Mouse (Mus musculus) kidney, postnatal 4 days (tissue): ENCODE measurements at regions not wholly inside any gene's neighbourhood (a gene's known extent, or its start where the extent isn't known, plus 50 kb on each side); places are given as distances from the start of the nearest gene placed in this dataset.
"Not testable (repeated sequence)": the region's sequence is repeated elsewhere in the genome, so short reads cannot be mapped to it uniquely, and the experiment has no call there.

Source experiments
- DNase-seq, 2 experiments: peaks; one replicate each; pipeline ENCODE4 v3.0.0; 2021; ENCODE audit warnings: mixed read lengths in 2 of 2

DNA sequence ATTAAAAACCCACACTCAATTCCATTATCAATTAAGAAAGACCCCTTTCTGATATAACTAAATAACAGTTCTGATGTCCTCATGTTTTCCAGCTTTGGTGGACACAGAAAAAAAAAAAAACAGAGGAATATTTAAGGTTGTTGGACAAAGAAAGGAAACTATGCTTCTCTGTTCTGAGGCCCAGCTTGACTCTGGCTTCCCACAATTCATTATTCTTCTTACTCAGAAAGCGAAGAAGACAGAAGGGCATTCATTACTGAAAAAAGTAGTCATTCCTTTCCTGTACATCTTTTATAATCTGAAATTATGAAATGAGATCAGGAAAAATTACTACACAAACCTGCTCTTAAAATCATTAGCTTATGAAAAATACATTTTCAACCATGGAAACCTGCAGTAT, 263.2 kb upstream of the 1700008P02Rik start:
- no peak for DNase-seq

DNA sequence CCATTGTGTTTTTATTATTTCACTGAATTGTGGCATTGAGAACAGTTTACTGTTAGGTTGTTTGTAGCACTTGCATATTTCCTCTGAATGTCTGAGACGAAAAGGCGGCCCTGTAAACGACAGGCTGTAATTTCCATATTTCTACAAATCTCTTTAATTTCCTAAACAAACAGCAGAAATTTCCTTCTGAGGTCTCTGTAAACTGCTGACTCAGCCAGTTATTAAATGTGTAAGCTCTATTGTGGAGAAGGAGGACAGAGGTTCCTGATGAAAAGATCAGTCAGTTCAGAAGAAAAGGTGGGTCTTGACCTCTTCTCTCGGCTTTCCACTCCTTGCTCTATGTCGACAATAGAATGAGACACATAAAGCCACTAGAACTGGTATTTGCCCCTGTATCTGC, 256.0 kb upstream of the 1700008P02Rik start:
- DNase-seq: no peak

DNA sequence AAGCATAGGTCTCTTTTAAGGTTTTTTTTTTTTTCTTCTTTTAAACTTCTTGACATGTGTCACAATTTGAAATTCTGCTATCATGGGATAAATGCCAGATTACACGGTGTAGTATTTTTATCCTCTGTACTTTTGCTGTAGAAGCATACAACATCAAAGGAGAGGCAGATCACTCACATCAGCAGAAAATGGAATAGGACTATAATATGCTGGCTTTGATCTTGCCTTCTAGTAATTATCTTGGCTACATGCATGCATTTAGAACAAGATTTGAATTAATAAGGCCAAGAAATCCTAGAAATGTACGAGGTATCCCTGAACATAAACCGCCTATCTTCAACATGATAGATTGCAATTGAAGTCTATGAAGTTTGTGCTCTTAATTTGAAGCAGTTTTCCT, 251.9 kb upstream of the 1700008P02Rik start:
- DNase-seq: no peak

DNA sequence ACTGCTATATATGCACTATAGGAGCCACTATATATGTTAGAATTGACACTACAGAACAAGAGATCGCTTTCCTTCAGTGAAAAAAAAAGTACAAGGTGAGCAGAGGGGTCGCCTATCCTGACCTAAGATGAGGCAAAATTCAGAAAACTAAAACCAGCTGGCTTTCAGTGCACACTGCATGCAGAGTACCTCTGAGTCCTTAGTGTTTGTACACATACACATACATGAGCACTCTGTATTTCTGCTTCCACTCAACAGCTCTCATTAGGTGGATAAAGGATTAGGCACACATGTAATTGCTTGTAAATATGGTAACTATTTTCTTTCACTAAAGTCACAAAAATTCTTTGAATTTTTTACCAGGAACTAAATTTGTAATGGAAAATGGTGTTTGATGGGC, 251.5 kb upstream of the 1700008P02Rik start:
- DNase-seq: no peak

DNA sequence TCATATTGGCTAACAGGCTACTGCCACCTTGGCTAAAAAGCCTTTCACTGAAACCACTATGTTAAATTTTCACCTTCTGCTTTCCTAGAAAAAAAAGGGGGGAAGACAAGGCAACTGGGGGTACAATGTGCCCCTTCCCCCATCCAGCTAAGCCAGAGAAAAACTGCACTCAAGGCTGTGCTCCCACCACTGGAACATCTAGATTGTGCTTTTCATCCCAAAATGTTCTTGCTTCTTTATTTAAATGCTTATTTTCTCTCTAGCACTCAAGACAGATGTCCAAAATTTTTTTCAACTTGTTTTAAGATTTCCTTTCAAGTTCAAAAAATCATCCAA, 245.9 kb upstream of the 1700008P02Rik start:
- DNase-seq: no peak

DNA sequence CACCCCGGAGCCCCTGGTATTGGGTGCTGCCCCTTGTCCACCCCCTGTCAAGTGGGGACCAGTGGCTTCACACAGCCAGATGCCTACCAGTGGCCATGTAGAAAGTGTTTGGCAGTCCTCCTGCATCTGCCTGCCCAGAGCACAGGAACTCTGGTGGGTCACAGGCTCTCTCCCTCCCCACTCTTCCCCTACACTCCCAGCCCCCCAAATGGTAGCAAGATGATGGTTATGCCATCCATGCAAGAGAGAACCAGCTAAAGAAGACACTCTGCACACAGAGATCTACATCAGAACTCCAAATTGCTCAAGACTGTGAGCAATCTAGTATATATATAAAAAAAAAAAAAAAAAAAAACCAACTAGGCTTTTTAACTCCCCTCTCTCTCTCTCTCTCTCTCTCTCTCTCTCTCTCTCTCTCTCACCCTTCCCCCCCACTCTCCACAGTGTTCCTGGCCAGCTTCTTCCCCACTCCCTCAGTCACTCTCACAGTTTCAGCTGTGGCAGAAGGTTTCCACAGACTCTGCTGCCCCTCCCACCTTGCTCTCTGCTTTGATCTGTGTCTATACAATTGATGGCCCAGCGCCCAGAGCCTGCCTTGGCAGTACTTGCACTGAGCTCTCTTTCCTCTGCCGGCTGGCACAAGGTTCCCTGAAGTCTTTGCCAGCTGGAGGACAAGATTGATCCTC, 245.4 kb upstream of the 1700008P02Rik start:
- no peak for DNase-seq

DNA sequence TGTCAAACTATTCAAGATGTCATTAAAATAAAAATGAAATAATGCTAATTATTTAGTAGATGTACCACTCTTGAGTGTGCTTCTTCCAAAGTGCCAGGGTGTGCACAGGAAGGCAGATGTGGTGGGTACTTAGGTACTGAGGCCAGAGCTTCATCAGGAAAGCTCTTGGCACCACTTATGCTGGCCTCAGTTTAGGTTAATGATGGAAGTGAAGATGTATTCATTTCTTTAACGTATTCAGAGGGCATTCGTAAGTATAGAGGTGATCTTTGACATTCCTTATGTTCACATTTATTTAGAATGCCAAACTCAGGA, 239.6 kb upstream of the 1700008P02Rik start:
- DNase-seq: no peak

DNA sequence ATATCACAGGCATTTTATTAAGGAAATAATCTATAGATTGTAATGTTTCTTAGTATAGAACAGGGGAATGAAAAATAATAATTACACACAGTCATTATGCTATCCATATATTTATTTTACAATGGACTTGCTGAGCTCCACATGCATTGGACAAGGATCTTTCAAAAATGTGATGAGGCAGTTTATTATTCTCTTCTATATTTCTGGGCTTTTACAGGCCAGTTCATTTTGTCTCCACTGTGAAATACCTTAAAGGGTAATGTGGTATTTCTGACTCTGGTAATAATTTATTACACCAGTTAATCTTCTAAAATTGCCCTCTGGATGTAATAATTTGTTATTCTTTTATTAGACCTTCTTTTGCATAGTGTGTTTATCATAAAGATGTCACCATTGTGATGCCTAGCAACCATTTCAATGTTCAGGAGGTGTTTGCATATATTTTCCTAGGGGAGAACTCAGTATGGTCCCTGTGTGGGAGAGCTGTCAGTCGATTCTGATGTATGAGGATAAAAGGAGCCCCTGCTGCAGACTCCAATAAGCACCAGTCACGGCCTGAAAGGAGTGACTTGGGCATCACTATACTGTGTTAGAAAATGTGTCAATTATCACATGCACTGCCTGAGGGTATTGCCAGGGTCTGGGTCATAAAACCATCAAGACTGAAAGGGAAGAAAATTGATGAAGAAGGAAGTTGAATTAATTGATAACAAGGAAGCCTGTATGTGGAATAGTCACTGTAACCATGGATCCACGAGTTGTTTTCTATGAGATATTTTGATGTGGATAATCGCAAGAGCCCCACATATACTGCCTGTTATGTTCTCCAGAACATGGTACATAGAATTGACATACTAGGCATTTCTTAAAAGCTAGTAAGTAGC, 239.0 kb upstream of the 1700008P02Rik start:
- DNase-seq: no peak

DNA sequence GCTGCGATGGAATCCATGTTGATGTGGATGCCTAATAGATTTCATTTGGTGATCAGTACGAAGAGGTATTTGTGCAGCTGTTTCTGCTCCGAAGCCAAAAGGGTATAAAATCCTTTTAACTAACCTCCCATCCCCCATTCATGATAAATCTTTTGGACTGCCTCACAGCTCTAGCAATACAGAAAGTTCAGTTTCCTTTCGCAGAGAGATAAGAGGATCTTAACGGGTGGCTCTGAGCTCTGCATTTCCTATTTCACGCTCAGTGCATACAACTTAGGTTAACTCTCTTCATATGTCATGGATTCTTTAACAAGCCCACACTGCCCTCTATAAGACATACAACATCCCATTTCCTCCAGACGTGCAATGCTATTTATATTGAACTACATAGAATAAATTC, 199.1 kb upstream of the 1700008P02Rik start:
- no peak for DNase-seq

DNA sequence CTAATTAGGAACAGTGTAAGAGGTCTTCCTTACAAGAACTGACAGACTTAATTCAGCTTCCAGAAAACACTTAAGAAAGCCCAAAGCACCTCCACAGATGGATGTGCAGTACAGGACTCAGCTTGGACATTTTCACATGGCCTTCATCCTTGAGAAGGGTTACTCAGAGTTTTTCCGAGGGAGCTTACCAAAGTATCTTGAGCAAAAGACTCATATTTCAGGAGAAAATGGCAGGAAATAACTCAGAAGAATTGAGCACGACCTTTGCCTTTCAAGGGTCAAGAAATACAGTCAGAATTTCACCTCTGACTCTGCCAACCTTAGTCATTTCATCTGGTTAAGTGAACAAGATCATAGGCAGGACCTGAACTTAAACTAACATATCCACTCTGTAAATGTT, 192.1 kb upstream of the 1700008P02Rik start:
- no peak for DNase-seq

DNA sequence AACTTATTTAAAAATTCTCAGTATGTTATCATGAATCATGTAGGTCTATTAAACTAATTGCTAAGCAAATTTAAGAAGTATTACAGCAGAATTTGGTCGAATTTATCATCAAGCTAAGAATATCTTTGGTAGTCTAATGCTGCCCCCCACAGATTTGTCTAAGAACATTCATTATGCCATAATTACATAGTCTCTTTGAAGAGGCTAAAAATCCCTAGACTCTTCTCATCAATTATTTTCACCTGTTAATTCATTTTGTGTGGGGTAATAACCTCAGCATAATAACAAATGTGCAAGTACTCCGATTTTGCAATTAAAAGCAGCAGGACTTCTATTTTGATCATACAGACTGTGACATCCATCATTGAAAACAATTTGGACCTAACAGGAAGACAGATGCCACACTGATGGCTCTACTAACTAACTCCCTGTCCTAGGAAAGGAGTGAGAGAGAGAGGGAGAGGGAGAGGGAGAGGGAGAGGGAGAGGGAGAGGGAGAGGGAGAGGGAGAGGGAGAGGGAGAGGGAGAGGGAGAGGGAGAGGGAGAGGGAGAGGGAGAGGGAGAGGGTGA, 189.2 kb upstream of the 1700008P02Rik start:
- DNase-seq: no peak

DNA sequence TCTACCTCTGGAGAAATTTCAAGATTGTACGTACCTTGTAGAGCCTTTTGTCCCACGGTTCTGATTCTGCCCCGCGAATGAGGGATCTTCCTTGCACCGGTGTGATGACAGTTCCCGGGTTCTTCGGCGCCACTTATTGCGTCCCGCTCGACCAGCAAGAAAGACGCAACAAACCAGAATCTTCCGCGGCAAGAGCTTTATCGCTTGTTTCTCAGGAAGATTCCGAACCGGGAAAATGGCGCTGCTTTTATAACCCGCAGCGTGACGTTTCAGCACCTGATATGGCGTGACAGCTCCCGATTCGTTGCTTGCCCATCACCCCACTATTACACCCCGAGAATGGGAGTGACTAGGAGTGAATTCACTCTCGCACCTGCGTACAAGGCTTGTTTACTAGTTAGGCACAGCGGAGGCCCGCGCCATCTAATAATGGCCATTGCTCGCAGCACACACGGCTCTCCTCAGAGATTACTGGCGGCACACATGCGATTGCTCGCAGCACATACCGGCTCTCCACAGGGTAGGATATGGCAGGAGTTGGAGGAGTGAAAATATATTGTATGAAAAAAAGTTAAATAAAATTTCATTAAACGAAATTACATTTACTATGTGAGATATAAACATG, 180.0 kb upstream of the 1700008P02Rik start:
- not testable (repeated sequence) for DNase-seq

DNA sequence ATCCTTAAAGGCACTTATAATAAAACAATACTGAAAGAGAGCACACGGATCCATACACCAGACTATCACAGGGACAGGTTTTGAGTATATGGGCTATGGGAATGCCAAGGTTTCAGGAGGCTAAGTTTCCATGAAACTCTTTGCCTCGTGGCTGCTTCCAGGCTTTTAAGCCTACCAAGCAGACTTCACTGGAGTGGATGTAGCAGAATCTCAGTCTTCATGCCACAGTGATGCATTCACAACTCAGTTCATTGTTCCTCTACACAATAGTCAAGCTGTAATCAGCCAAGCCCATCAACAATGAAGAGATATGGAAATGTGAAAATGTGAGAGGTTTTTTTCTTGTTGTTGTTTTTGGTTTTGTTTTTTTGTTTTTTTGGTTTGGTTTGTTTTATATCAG, 148.3 kb upstream of the 1700008P02Rik start:
- DNase-seq: no peak

DNA sequence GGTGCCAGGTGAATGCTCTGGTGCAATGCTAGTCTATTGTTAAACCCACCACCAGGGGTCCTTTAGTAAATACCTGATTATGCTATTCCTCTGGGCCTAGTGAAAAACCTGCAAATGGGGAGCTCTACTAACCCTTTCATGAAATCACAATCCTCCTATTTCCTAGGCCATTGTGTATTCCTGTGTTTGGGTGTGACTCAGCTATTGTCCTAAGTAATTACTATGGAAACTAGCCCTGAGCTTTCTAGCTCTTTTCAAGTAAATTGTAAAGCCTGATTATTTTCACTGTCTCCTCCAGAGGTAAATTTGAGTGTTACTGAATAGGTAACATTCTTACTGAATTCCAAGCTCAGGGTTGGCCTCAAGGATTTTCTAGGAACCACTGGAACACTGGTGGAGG, 147.8 kb upstream of the 1700008P02Rik start:
- not testable (repeated sequence) for DNase-seq

DNA sequence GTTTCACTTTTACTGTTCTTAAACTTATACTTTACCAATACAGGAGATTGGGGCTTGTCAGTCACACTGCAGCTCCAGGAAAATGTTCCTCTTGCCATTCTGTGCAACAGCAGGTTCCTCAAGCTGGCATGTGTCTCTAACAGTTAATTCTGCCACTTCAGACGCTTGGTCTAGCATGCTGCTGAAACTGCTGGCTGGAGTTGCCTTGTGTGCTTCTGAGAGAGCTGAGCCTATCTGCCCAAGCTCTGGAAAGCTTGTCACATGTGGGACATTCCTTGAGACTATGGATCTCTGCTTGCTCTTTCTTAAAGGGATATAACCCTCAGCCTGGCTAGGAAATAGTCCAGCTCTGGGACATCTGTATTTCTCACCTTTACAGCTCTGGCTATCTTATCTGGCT, 138.9 kb upstream of the 1700008P02Rik start:
- DNase-seq: no peak

DNA sequence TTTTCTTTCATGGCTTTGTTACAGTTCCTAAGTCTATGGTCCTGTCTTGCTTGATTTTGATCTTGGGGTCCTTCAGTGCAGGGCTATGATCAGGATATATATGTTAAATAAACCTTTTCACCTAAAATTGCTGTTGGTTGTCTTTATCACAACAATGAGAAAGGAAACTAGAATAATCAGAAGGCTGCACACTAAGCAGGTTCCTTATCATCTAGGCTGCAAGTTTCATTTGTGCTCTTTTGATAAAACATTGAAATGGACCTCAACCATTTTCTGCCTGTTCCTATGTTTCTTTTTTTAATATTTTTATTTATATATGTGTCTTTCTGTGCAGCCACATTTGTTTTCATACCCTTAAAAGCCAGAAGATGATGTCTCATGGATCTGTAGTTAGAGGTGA, 137.3 kb upstream of the 1700008P02Rik start:
- no peak for DNase-seq

DNA sequence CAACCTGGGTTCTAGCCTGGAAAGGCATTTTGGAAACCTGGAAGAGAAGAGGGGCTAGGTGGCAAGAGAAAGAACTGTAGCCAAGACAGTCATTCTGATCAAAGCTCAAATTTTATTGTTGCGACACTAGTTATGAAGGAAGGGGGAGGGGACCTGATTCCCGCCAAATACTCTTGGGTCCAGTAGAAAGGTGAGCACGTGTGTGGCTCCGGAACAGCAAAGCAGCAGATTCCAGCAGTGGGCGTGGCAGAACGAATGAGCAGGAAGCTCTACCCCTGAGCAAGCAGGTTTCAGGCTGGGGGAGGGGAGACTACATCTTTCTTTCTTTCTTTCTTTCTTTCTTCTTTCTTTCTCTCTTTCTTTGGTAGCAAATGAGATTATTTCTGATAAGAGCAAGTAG, 130.5 kb upstream of the 1700008P02Rik start:
- not testable (repeated sequence) for DNase-seq

DNA sequence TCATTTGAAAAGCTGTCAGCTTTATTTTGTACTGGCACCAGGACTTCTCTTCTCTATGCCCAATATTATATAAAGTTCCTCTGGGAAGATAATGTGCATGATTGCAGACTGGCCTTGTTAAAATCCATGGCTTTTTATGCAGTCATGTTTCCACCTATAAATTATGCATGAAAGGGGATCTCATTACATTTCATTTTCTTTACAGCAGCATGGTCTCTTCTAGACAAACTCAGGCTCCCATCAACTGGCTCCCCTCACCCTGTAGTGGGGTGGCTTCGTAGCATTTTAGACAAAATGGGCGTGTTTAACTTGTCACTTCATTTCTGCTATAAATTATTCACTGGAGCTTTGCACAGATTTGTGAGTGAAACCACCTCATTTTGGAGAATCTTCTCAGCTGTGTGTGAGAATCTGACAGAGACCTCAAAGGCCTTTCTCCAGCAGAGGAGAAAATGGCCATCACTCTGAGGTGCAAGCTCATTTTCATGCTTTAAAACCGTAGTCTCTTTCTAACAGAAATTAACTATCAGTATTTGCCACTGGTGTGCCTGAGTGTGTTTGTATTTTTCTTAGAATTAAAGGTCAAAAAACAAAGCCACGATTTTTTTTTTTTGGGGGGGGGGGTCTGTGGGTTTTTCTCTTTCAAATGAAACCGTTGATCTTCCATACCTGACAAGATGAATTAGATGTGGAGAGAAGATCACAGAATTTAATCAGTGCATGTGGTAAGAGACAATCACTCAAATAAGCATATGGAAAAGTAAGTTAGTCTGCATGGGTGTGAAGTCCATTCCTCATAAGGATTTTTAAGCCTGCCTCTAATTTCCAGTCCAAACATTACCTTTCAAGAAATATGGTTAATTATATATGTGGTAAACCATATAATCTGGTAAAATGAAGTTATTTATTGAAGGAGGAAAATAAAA, 111.4 kb upstream of the 1700008P02Rik start:
- no peak for DNase-seq

DNA sequence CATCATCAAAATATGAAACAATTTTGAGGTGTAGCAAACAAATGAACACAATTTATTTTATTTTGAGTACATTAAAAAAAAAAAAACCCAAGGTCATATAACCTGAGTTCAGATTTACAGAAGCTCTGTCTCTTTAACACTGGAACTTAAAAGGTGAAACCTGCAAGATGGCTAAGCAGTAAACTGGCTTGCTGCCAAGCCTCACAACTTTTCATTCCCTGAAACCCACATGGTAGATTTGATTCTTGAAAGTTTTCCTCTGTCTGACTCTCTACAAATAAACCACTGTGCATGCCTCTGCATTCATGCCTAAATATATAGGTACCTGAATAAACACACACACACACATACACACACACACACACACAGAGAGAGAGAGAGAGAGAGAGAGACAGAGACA, 109.8 kb upstream of the 1700008P02Rik start:
- DNase-seq: peak; percentile 2

DNA sequence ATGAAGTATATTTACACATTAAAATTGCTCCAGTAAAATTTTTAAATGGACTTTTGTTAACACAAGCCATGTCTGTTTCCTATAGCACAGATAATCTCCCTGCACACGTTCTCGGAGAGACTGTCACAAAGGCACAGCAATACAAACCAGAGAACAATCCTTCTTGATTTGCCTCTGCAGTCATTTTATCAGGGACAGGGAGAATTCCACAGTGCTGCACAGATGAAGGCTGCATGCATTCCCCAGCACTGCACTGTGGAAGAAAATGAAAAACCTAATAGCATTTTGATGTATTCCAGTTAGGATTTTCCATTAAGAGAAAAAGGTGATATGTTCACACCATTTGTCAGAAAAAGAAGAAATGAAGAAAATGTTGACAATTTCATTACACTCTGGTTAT, 63.4 kb upstream of the 1700008P02Rik start:
- DNase-seq: no peak

DNA sequence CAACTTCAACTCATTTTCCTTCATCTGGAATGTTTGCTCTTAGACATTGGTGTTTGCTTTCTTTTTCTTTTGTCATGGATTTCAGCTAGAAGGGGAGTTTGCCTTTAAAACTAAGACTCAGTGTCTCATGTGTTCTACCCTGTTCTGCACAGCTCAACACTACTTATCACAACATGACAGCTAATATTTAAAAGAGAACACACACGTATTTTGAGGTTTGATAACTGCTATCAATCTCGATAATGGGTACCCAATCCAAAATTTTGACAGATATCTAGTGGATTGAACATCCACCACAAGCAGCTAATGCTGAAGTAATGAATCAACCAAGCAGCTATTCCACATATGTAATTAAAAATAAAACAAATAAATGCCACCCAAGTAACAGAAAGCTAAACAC, 61.2 kb upstream of the 1700008P02Rik start:
- DNase-seq: no peak

DNA sequence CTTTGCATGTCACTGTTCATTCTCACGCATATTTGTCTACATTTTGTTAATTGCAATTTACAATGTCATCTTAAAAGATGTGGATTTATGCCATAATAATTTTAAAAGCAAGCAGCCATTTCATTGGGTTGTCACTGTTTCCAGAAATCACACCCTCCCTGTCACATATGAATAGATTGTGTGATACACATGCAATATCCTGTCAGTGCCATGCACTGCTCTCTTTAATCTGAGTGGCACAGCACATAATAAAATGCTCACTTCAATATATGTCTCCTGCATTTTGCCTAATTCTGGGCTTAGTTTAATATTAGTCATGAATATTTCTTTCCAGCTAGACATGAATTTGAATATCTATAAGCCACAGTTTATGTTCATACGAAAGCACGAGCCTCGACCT, 56.1 kb upstream of the 1700008P02Rik start:
- DNase-seq: no peak

DNA sequence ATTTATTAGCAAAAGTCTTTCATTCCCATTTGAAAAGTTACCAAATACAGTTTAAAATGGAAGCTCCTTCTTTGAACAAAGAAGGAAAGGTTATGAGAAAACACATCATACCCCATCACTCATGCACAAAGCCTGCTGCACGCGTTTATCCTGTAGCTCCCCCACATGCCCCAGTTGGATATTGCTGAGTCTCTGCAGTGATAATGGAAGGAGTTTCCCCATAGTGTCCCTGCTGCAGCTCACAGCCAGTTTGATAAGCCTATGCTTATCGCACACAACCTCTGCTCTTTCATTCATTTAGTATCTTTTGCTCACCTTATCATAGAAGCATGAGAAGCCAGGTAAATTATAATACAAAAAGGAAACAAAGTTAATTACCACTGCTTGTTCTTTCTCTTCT, 55.1 kb upstream of the 1700008P02Rik start:
- DNase-seq: peak; percentile 11 to 15
